ENCODE assay signal across 24 mouse cellular contexts in the genomic region with DNA sequence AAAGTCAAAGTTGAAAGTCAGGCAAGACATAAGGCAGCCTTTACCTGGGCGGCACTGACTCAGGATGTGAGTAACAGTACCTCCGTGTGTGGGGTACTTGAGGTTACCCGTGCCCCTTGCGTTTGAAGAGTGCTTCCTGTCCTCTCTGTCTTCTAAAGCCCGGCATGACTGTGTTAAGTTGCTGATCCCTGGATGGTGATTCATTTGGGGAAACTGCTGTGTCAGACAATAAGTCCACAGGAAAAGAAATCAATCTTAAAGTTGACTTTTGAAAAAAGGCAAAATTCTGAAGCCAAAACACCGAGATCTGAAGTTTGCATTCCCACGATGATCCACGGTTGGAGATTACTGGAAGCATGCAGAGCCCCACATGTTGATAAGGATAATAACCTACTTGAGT. TPM values are rescaled to one million over a fixed set of nuclear protein-coding genes. Genes with fewer than 3 reads are reported as not detected.
DNase-seq lines count a peak whose midpoint lies in the region; ATAC-seq and TF ChIP-seq lines count a peak whose summit lies in the region.
"Had no signal": no experiment of that assay in that cellular context is flagged by ENCODE, and none has a peak within 500 bp of the region (broad histone marks: within the 10 kb centered on the region; RNA-seq: fewer than 3 reads in every experiment).

No protein-coding gene starts in this region.

- H3K27ac ChIP-seq in intestine, embryonic 16.5 days (ENCODE audit: low read length), result 0 out of 2 replicates have a peak overlapping the region, but pooled peaks have one; percentile 28
- no peak overlapping the region for H3K27ac ChIP-seq in intestine, embryonic 15.5 days
- H3K27ac ChIP-seq in embryonic fibroblast, embryonic 13.5 days (ENCODE audit: insufficient read depth, low read length), result peak overlapping the region; percentile 24
- H3K27ac ChIP-seq: embryonic facial prominence, embryonic 10.5 days; embryonic facial prominence, embryonic 12.5 days; forebrain, embryonic 10.5 days; forebrain, embryonic 12.5 days had no signal

- peak; percentile 36 for DNase-seq in 416B (ENCODE audit: low read depth)
- no peak for DNase-seq in spleen, postnatal 4 days (ENCODE audit: low spot score in 2 of 2)
- no peak for DNase-seq in kidney, postnatal 4 days
- no peak for DNase-seq in kidney, postnatal 10 days
- DNase-seq: adrenal gland, adult 8-10 months; adrenal gland, postnatal 14 days; adrenal gland, postnatal 36 days; cerebellum, adult 11-12 months; cerebellum, adult 2 months; cerebellum, adult 9-10 months; cerebellum, postnatal 10 days; cerebellum, postnatal 25 days had no signal

- no peak overlapping the region for H3K4me3 ChIP-seq in intestine, embryonic 16.5 days (ENCODE audit: low read length)
- H3K4me3 ChIP-seq in intestine, embryonic 15.5 days (replicated peaks), result no peak overlapping the region
- H3K4me3 ChIP-seq in embryonic fibroblast, embryonic 13.5 days (ENCODE audit: insufficient read depth, low read length), result no peak overlapping the region
- H3K4me3 ChIP-seq: embryonic facial prominence, embryonic 10.5 days; embryonic facial prominence, embryonic 12.5 days; erythroblast, embryonic 14.5 days; forebrain, embryonic 10.5 days; forebrain, embryonic 12.5 days had no signal

- peaks cover 13% of the 10 kb centered on the region for H3K4me1 ChIP-seq in intestine, embryonic 16.5 days (ENCODE audit: control insufficient read depth, insufficient read depth, low read length)
- H3K4me1 ChIP-seq in intestine, embryonic 15.5 days (replicated peaks), result no peaks in the 10 kb centered on the region
- H3K4me1 ChIP-seq in embryonic fibroblast, embryonic 13.5 days (ENCODE audit: control insufficient read depth, insufficient read depth, low read length), result peaks cover 25% of the 10 kb centered on the region
- H3K4me1 ChIP-seq: forebrain, embryonic 12.5 days had no signal

- TF ChIP-seq CTCF in embryonic fibroblast, embryonic 13.5 days (IDR thresholded peaks at IDR 0.05; ENCODE audit: borderline replicate concordance, insufficient read depth, low read length), result no peak

- no peaks in the 10 kb centered on the region for H3K27me3 ChIP-seq in intestine, embryonic 16.5 days (replicated peaks; ENCODE audit: control insufficient read depth, insufficient read depth, low read length)
- no peaks in the 10 kb centered on the region for H3K27me3 ChIP-seq in intestine, embryonic 15.5 days (replicated peaks)
- H3K27me3 ChIP-seq: embryonic facial prominence, embryonic 12.5 days; forebrain, embryonic 12.5 days; Patski had no signal

- no peak overlapping the region for H3K4me2 ChIP-seq in intestine, embryonic 16.5 days (ENCODE audit: low read depth, low read length)
- H3K4me2 ChIP-seq in intestine, embryonic 15.5 days (replicated peaks), result no peak overlapping the region
- H3K4me2 ChIP-seq: embryonic facial prominence, embryonic 12.5 days; forebrain, embryonic 12.5 days had no signal

- 0 out of 2 replicates have a peak, but pooled peaks have one; percentile 18 for ATAC-seq in intestine, embryonic 16.5 days
- no peak for ATAC-seq in intestine, embryonic 15.5 days
- ATAC-seq: activated CD4-positive, CD25-positive, alpha-beta regulatory T cell, adult 4 months; forebrain, embryonic 14.5 days; forebrain, embryonic 16.5 days; Patski had no signal

- 58% methylated on average over 8 of the region's 8 CpGs for WGBS in intestine, embryonic 16.5 days
- 64% methylated on average over 8 of the region's 8 CpGs for WGBS in intestine, embryonic 15.5 days

- no peaks in the 10 kb centered on the region for H3K9me3 ChIP-seq in intestine, embryonic 16.5 days (ENCODE audit: control insufficient read depth, low read length)
- no peaks in the 10 kb centered on the region for H3K9me3 ChIP-seq in intestine, embryonic 15.5 days
- H3K9me3 ChIP-seq: embryonic facial prominence, embryonic 10.5 days; embryonic facial prominence, embryonic 12.5 days; forebrain, embryonic 10.5 days; forebrain, embryonic 12.5 days had no signal

- no peak for TF ChIP-seq POLR2A in embryonic fibroblast, embryonic 13.5 days (IDR thresholded peaks at IDR 0.05; ENCODE audit: low read depth, low read length)

- H3K9ac ChIP-seq in intestine, embryonic 16.5 days (ENCODE audit: low read depth, low read length), result no peak overlapping the region
- H3K9ac ChIP-seq in intestine, embryonic 15.5 days, result no peak overlapping the region
- H3K9ac ChIP-seq: embryonic facial prominence, embryonic 12.5 days; forebrain, embryonic 12.5 days had no signal

- H3K36me3 ChIP-seq in intestine, embryonic 16.5 days (ENCODE audit: control insufficient read depth, insufficient read depth, low read length), result no peaks in the 10 kb centered on the region
- H3K36me3 ChIP-seq in intestine, embryonic 15.5 days, result no peaks in the 10 kb centered on the region
- H3K36me3 ChIP-seq: embryonic facial prominence, embryonic 10.5 days; embryonic facial prominence, embryonic 12.5 days; forebrain, embryonic 10.5 days; forebrain, embryonic 12.5 days had no signal

RNA-seq across cellular contexts. Expression of gene Met, which starts 35.2 kb away (rescaled TPM):
- 10.5 and 14.1 TPM in 2 replicates for polyA plus RNA-seq in intestine, embryonic 16.5 days (2015; fragmentation: Nextera tagmentation; extraction: Ambion mirVana)
- 12.2 and 13.5 TPM in 2 replicates for polyA plus RNA-seq in intestine, embryonic 15.5 days (2015; fragmentation: Nextera tagmentation; extraction: Ambion mirVana)
- 14.7 TPM in 2 replicates for polyA plus RNA-seq in embryonic fibroblast, embryonic 13.5 days (2011; ENCODE audit: insufficient read length, low read depth, missing spikeins)
- polyA plus RNA-seq: activated CD4-positive, CD25-positive, alpha-beta regulatory T cell, adult 4 months; erythroblast, embryonic 14.5 days had no signal
